Mouse (Mus musculus) testis, adult 2 months (tissue): Measurements from ENCODE around the gene Dlgap3. TPM values are rescaled to one million over a fixed set of nuclear protein-coding genes. Genes with fewer than 3 reads are reported as not detected.
A peak's percentile ranks its signal among the peaks of the same experiment; 100 is the strongest.

Source experiments
- H3K27ac ChIP-seq: fragments of 200-500 bp; 2 replicates; pipeline ENCODE4 v1.5.1; 2012; ENCODE audit warnings: low read depth, low read length; ENCODE audit not compliant: control insufficient read depth, insufficient read depth
- H3K27me3 ChIP-seq: fragments of 200-500 bp; 2 replicates; pipeline ENCODE4 v1.6.1; 2012; ENCODE audit warnings: mild to moderate bottlenecking, low read length, moderate library complexity; ENCODE audit not compliant: control insufficient read depth, insufficient read depth
- H3K36me3 ChIP-seq: fragments of 200-500 bp; 2 replicates; pipeline ENCODE4 v1.6.1; 2012; ENCODE audit warnings: mild to moderate bottlenecking, low read length; ENCODE audit not compliant: control insufficient read depth, insufficient read depth
- H3K4me1 ChIP-seq: fragments of 200-500 bp; 2 replicates; pipeline ENCODE4 v1.6.1; 2012; ENCODE audit warnings: low read length; ENCODE audit not compliant: control insufficient read depth, insufficient read depth
- H3K4me3 ChIP-seq: fragments of 200-500 bp; 2 replicates; pipeline ENCODE4 v1.5.1; 2012; ENCODE audit warnings: low read depth, mild to moderate bottlenecking, low read length, moderate library complexity, mixed read lengths; ENCODE audit not compliant: control insufficient read depth
- CTCF ChIP-seq: fragments of 200-500 bp; IDR thresholded peaks from 2 replicates; pipeline ENCODE4 v1.5.1; 2012; ENCODE audit warnings: low read depth, mild to moderate bottlenecking, inconsistent platforms, low read length, moderate library complexity; ENCODE audit not compliant: control insufficient read depth, insufficient read depth, insufficient replicate concordance
- POLR2A ChIP-seq: fragments of 200-500 bp; IDR thresholded peaks from 2 replicates; pipeline ENCODE4 v1.6.1; 2012; ENCODE audit warnings: low read depth, mild to moderate bottlenecking, inconsistent platforms, low read length, moderate library complexity; ENCODE audit not compliant: control insufficient read depth
- polyA plus RNA-seq: library from polyadenylated mRNA; depleted of rRNA; stranded (reverse); fragments of >200 nt; gene quantifications from 2 replicates; pipeline ENCODE4 v1.2.3, GENCODE M21; 2012

Dlgap3 gene
- polyA plus RNA-seq, 1 experiment = 3.3 TPM

- H3K27me3 ChIP-seq = no peaks in the 10 kb centered on the region
- no peak overlapping the region for H3K27ac ChIP-seq
- H3K36me3 ChIP-seq = no peaks in the 10 kb centered on the region
- TF ChIP-seq POLR2A = no peak
- TF ChIP-seq CTCF = no peak
- H3K4me3 ChIP-seq = no peak overlapping the region
- H3K4me1 ChIP-seq = peaks cover 20% of the 10 kb centered on the region
Measured at GRCm38 (mm10) chr4:127183867-127184266, 14.9 kb downstream of the Dlgap3 start.

- Histone ChIP-seq H3K36me3 (no peaks in the 10 kb centered on the region), H3K27ac (no peak overlapping the region), H3K4me1 (peaks cover 3% of the 10 kb centered on the region; the same call in 1 of the 2 replicates), H3K4me3 (no peak overlapping the region), H3K27me3 (no peaks in the 10 kb centered on the region)
- TF ChIP-seq CTCF = no peak
- TF ChIP-seq POLR2A = no peak
Measured at GRCm38 (mm10) chr4:127190921-127191320, 21.9 kb downstream of the Dlgap3 start.

GRCm38 (mm10) chr4:127192704-127193103, 23.7 kb downstream of the Dlgap3 start:
- no peak for TF ChIP-seq POLR2A
- no peak for TF ChIP-seq CTCF
- Histone ChIP-seq H3K4me1 (peaks cover 3% of the 10 kb centered on the region; the same call in 1 of the 2 replicates), H3K27ac (no peak overlapping the region), H3K36me3 (no peaks in the 10 kb centered on the region), H3K27me3 (no peaks in the 10 kb centered on the region), H3K4me3 (no peak overlapping the region)

- Histone ChIP-seq H3K36me3 (no peaks in the 10 kb centered on the region), H3K27me3 (no peaks in the 10 kb centered on the region), H3K4me3 (no peak overlapping the region), H3K4me1 (peaks cover 2% of the 10 kb centered on the region; the same call in 1 of the 2 replicates), H3K27ac (no peak overlapping the region)
- no peak for TF ChIP-seq POLR2A
- TF ChIP-seq CTCF = no peak
Measured at GRCm38 (mm10) chr4:127193378-127194155, 24.6 kb downstream of the Dlgap3 start.

- no peak overlapping the region for H3K4me3 ChIP-seq
- H3K4me1 ChIP-seq = peaks cover 2% of the 10 kb centered on the region
- no peaks in the 10 kb centered on the region for H3K36me3 ChIP-seq
- H3K27me3 ChIP-seq = no peaks in the 10 kb centered on the region
- no peak overlapping the region for H3K27ac ChIP-seq
- TF ChIP-seq POLR2A (no peak), CTCF (no peak)
Measured at GRCm38 (mm10) chr4:127194477-127195269, 25.7 kb downstream of the Dlgap3 start.

GRCm38 (mm10) chr4:127198609-127199008, 29.6 kb downstream of the Dlgap3 start:
- H3K4me3 ChIP-seq = no peak overlapping the region
- no peak for TF ChIP-seq POLR2A
- TF ChIP-seq CTCF = no peak
- H3K4me1 ChIP-seq = peaks cover 7% of the 10 kb centered on the region
- H3K27me3 ChIP-seq = no peaks in the 10 kb centered on the region
- no peak overlapping the region for H3K27ac ChIP-seq
- no peaks in the 10 kb centered on the region for H3K36me3 ChIP-seq

GRCm38 (mm10) chr4:127199406-127199805, 30.4 kb downstream of the Dlgap3 start:
- Histone ChIP-seq H3K27ac (no peak overlapping the region), H3K4me1 (peaks cover 7% of the 10 kb centered on the region), H3K27me3 (no peaks in the 10 kb centered on the region), H3K4me3 (peak overlapping the region; percentile 17; the same call in 1 of the 2 replicates), H3K36me3 (no peaks in the 10 kb centered on the region)
- TF ChIP-seq POLR2A = no peak
- TF ChIP-seq CTCF = peak; percentile 80; the same call in 1 of the 2 replicates
